Mouse (Mus musculus) heart, postnatal 0 days (tissue): ENCODE results near the gene Jdp2.
A peak's percentile ranks its signal among the peaks of the same experiment; 100 is the strongest.

Experiments
- CTCF ChIP-seq: IDR thresholded peaks from 2 replicates; pipeline ENCODE4 v1.5.1; 2016; ENCODE audit warnings: antibody characterized with exemption, control low read depth, low read depth
- EP300 ChIP-seq: IDR thresholded peaks from 2 replicates; pipeline ENCODE4 v1.6.1; 2016; ENCODE audit warnings: antibody characterized with exemption, low read depth

DNA sequence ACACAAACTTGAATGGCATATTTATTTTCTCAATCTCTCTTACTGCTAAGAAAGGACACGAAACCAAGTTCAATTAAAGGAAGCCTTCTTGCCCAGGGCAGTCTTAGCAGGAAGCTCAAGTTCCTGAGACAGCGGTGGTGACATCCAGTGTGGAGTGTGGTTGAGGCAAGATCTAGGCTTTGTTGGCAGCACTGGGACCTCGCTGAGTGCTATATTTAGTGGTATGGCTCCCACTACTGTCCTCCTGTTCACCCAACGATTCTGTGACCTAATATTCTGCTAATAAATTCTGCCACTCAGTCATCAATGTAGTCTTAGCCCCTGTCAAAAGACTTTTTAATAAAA is 23.4 kb upstream of the Jdp2 start:
- TF ChIP-seq CTCF (peak; percentile 10; the same call in 1 of the 2 replicates), EP300 (no peak)
